Mouse (Mus musculus) small intestine, adult 2 months (tissue): ENCODE measurements around the gene Gchfr.

Experiments
- CTCF ChIP-seq: fragments of 200-500 bp; IDR thresholded peaks from 2 replicates; pipeline ENCODE4 v1.5.1; 2012; ENCODE audit warnings: low read depth, mild to moderate bottlenecking, control low read depth, inconsistent platforms, low read length, moderate library complexity, mixed read lengths; ENCODE audit not compliant: insufficient replicate concordance, insufficient read length; ENCODE audit errors: extremely low read depth
- POLR2A ChIP-seq: fragments of 200-500 bp; IDR thresholded peaks from 2 replicates; pipeline ENCODE4 v1.6.1; 2012; ENCODE audit warnings: low read depth, mild to moderate bottlenecking, control low read depth, inconsistent platforms, low read length, moderate library complexity

DNA sequence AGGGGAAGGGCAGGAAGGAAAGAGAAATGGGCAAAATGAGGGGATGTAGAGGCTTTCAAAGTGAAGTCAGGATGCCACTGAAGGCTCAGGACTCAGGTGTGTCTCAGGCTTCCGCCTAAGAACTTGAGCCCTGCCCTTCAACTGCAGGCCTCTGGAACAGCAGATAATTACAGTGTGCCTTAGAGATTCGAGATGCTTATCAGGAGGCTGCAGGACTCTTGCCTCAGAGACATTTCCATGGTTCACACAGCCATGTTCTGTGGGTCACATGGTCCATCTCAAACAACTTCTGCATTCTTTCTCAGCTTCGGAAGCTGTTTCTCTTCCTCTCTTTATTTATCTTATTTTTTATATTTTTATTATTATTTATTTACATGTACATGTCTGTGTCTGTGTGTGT is 4.4 kb upstream of the Gchfr start:
- no peak for TF ChIP-seq CTCF
- TF ChIP-seq POLR2A, result no peak
